Mouse (Mus musculus) v-Abl transformed pro-B cells (cell line): ENCODE results near the gene Vma21.

Experiments
- in situ Hi-C, 2 experiments: fragments of 400-800 bp; cut with MboI; formaldehyde crosslinking; loops; one replicate each; pipeline ENCODE4 v1.15.1; 2025; ENCODE audit not compliant: unreplicated experiment in 2 of 2

Vma21 gene

DNA sequence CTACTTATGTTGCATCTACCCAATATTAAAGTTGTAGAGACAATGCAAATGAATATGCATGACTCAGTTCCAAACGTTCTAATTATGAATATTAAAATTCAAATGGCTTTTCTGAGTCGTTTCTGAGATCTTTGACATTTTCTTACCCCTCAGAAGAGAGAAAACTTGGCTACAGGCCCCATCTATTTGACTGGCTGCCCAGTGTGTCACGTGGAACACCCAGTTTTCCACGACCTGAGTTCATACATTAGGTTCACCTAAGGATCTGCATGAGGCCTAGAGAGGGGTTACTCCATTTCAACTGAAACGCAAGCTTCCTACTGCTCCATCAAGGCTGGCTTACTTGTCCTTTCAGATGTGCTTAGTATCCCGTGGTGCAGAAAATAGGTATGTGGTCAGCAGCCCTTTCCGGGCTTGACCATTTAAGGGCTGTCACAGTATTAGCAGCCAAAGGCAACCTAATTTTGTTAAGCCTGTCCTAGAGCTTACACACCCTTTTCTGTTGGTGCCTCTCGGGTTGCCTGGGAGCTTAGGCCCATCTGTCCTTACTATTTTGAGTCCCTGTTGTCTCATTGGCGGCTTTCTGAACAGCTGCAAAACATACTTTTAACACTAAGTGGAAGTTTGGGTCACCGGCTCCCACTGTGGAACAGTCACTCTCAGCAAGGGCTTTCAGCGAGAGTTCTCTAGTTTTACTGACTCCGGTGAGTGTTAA, at the start of gene Vma21:
Vma21 (plus strand) TSS at position 294 of the 715 bp plus-strand sequence.
- in situ Hi-C loops, result loop anchor here in 1 of 2 experiments (10.0 kb wide), 1 partner anchor 1341 kb away; the partner anchor contains the start of gene Tmem185a

DNA sequence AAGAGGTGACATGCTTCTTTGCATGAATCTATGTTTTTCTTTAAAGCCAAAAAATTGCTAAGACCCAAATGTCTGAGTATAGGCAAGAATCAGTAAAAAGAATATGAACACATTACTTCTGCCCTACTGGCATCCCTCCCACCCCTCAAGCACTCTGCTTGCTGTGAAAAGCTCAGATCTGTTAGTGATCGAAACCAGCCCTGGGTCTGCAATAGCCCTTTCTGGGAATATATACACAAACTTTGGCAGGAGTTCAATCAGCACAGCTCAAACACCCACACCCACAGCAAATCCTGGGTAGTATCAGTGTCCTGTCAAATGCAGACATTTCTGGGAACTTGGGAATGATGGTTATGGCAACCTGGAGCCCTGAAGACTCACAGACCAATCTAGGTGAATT, 47.8 kb upstream of the Vma21 start:
- in situ Hi-C loops, result no loop called here

DNA sequence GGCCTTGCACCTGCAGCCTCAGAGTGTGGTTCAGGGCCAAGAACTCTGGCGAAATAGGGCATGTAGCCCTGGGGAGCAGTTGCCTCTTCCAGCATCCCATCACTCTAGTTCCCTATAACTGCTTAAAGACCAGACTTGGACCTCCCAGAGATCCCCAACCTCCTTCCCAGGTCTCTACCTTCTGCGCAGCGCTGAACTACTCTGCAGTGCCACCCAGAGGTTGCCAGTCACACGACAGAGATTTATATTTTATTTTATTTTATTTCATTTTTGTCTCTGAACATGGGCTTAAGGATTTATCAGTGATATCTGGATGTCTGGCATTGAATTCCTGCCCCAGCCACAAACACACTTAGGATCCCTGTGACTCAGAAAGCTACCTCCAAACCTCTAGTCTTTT, 24.6 kb upstream of the Vma21 start:
- in situ Hi-C loops, result no loop called here

DNA sequence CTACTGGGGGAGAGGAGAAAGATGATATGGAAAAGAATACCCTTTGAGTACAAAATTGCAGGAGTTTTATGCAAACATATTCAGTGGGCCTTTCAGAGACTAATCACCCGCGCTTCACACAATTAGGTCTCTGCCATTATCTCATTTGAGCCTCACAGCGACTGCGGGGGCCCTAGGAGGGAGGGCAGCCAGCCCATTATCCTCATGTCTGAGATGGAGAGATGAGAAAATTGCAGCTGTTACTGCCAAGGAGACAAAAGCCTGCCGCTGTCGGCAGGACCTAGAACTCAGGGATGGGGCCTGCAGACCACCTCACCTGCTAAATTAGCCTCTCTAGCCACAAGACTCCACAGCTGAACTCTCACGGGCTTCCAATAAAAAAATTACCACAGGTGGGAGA, 18.0 kb upstream of the Vma21 start:
- in situ Hi-C loops, result no loop called here

DNA sequence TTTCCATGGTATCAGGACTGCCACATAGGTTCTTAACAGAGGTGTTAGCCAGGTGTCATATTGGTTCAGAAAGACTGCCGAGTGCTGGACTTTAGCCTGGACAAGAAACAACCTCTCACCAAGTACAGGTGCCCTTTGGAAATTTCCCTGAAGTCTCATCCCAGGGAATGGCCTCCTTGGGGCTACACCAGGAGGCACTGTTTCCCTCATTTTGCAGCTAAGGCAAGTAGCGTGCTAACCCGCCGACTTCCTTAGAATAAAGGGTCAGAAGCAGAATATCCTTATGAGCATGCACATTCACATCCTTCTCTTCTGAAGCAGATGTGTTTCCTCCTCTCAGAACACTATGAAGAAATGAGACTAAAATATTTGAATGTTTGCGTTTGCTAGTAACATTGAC, 16.8 kb upstream of the Vma21 start:
- in situ Hi-C loops, result no loop called here

DNA sequence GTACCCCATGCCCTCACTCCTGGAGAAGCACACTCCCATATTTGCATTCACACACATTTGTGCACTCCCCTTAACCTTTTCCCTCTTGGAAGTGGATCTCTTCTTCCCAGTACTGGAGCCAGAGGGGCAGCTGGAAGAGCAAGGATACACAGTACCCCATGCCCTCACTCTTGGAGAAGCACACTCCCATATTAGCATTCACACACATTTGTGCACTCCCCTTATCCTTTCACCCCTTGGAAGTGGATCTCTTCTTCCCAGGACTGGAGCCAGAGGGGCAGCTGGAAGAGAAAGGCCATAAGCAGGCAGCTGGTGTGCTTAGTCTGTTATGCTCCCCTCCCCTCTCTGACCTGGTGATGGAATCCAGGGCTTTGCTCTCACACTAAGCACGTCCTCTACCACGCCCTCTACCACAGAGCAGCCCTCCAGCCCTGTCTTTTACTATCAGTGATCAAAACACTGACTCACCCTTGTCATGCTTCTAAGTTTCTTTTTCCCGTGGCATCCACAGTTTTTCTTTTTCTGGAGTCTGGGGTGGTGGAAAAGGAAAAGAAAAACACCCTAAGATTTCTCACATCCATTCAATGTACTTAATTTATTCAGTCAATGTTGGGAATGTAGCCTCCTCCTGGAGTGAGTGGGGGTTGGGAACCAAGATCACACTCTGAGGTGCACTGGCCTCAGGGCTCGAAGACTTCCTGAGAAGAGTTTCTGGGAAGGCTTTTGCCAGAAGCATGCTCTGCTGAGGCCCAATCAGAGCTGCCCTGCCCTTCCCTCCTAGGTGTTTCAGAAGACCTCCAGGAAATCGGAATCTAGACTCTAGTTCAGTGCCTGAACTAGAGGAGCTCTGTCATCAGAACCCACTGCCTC, 3.5 kb upstream of the Vma21 start:
- in situ Hi-C loops, result loop anchor here in 1 of 2 experiments (10.0 kb wide), 1 partner anchor 1337 kb away; the partner anchor contains the start of gene Tmem185a

DNA sequence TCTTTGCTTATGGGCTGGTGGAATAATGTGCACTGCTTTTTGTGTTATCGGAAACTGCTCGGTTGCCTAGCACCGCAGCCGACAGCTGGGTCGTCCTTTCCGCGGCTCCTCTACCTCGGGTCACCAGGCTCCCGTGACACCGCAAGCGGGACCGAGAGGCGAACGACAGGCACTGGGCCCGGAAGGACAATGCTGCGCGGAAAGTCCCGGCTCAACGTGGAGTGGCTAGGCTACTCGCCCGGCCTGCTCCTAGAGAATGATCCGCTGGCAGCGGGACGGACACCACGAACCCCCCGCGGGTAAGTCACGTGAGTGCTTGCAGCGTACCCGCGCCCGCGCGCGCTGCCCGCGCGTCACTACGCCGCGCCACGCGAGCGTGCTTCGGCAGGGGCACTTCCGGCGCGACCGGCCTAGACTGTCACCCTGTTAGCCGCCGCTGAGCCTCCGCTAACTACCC, 705 bp downstream of the Vma21 start:
- in situ Hi-C loops, result loop anchor here in 1 of 2 experiments (10.0 kb wide), 1 partner anchor 1342 kb away; the partner anchor contains the start of gene Tmem185a

DNA sequence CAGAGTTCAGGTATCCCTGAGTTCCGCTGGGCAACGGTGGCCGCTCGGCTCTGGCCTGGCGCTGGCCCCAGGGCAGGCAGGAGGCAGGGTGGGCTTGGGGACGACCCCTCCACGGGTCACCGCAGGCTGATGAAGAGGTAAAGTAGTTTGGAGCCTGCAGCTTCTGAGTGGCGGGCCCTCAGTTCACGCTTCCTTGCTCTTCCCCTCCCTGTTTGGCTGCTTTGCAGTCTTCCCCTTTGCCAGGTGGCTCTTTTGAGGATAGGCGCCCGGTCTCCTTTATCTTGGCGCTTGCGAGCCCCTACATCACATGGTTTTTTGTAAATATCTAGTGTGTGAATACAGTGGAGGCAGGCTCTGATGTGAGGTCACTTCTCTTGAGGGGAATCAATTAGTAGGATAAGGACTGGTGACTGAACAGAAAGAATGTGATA, 1.2 kb downstream of the Vma21 start:
- in situ Hi-C loops, result loop anchor here in 1 of 2 experiments (10.0 kb wide), 1 partner anchor 1342 kb away; the partner anchor contains the start of gene Tmem185a

DNA sequence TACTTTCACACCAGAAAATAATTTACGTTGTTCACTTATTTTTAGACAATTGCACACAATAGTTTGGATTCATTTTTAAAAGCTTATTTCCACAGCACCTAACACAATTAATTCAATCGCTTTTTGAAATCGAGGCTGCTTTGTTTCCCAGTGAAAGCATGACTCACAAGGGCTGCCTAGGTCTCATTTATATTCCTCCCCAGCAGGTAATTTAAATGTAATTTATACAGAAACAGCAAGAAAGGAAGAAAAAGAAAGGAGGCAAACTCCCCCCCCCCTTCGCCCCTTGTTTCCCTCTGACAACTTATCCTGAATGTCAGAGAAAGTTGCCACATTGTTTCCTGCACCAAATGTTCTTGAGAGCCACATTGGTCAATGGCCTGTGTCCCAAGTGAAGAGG, 23.2 kb downstream of the Vma21 start:
- in situ Hi-C loops, result no loop called here

DNA sequence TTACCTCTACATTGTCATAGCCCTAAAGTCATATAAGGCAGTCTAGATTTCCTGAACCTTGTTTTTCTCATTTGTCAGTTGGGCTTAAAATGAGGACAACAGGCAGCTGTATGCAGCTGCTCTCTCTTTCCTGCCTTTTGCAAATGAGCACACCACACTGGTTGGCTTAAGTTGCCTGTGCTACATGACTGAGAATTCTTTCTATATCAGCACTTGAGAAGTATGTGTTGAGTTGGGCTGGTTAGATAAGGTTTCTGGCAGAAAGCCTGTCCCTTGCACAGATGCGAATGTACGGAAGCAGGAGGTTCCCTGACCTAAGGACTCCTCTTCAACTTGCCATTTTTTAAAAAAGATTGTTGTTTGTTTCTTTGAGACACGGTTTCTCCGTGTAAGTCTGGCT, 31.0 kb downstream of the Vma21 start:
- in situ Hi-C loops, result no loop called here

DNA sequence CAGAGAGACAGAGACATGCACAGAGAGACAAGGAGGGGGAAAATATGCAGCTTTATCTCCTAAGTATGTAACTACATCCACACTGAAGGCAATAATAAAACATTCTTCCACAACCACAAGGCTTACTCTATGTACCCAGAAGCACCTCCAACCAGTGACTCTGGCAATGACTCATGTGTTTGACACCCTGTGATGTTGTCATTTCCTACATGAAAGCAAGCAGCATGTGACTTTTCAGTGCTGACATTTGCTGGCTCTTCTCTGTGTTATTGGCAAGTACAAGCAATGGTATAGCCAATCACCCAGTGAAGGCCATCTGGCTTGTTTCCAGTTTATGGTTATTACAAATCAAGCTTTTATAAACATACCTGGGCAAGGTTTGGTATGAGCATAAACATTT, 38.1 kb downstream of the Vma21 start:
- in situ Hi-C loops, result no loop called here
